Mouse (Mus musculus) olfactory bulb, adult 2 months (tissue): ENCODE data around the gene Styx. TPM values are rescaled to one million over a fixed set of nuclear protein-coding genes. Genes with fewer than 3 reads are reported as not detected.

Experiments used
- H3K27ac ChIP-seq: fragments of 200-500 bp; 2 replicates; pipeline ENCODE4 v1.5.1; 2012; ENCODE audit warnings: low read depth, low read length; ENCODE audit not compliant: insufficient read depth
- H3K4me1 ChIP-seq: fragments of 200-500 bp; 2 replicates; pipeline ENCODE4 v1.6.1; 2012; ENCODE audit warnings: low read length; ENCODE audit not compliant: control insufficient read depth, insufficient read depth
- H3K4me3 ChIP-seq: fragments of 200-500 bp; 2 replicates; pipeline ENCODE4 v1.5.1; 2012; ENCODE audit warnings: mild to moderate bottlenecking, low read depth, low read length, moderate library complexity; ENCODE audit not compliant: insufficient read depth
- CTCF ChIP-seq: fragments of 200-500 bp; IDR thresholded peaks from 2 replicates; pipeline ENCODE4 v1.5.1; 2012; ENCODE audit warnings: low read depth, mild to moderate bottlenecking, low read length, moderate library complexity; ENCODE audit not compliant: insufficient read depth
- POLR2A ChIP-seq: fragments of 200-500 bp; IDR thresholded peaks from 2 replicates; pipeline ENCODE4 v1.6.1; 2012; ENCODE audit warnings: mild to moderate bottlenecking, low read depth, low read length, moderate library complexity; ENCODE audit not compliant: insufficient read depth
- WGBS: fragments of 180-500 bp; shearing (Covaris S2); methylation state at CpG from one replicate; pipeline ENCODE4 v1.1.7; 2018; 5-methylcytosine and 5-hydroxymethylcytosine counted together
- polyA plus RNA-seq: library from polyadenylated mRNA; stranded (reverse); fragments of >200 nt; gene quantifications from 2 replicates; pipeline ENCODE4 v1.2.4, GENCODE M21; 2012; ENCODE audit warnings: low replicate concordance; ENCODE audit not compliant: missing spikeins, insufficient read depth, insufficient read length

The Styx gene
- polyA plus RNA-seq, 1 experiment: not detected

DNA sequence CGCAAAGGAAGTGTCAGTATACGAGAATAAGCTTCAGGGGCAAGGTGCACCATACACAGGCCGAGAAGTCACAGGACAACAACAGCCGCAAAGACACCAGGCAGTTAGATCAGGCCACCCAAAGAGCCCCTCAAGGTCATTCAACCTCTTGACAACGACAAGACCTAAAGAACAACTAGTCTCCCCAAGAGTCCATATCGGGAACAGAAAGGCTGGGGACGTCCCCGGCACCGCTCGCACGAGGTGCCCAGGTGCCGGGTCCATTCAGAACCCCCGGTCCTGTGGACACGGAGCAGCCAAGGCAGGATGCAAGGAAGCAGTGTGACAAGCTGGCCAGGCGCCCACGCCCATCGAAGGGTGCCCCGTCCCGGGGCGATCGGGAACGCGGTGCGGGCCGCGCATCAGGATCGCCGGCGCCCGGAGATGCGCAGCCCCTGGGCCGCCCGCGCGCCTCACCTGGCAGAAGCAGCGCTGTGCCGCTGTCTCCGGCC, 32.9 kb upstream of the Styx start:
- peaks cover 6% of the 10 kb centered on the region; the same call in 1 of the 2 replicates for H3K4me1 ChIP-seq
- TF ChIP-seq POLR2A (no peak), CTCF (no peak)
- under 1% methylated on average over 38 of the region's 38 CpGs for WGBS
- H3K4me3 ChIP-seq: peak overlapping the region; percentile 89
- H3K27ac ChIP-seq: peak overlapping the region; percentile 62

DNA sequence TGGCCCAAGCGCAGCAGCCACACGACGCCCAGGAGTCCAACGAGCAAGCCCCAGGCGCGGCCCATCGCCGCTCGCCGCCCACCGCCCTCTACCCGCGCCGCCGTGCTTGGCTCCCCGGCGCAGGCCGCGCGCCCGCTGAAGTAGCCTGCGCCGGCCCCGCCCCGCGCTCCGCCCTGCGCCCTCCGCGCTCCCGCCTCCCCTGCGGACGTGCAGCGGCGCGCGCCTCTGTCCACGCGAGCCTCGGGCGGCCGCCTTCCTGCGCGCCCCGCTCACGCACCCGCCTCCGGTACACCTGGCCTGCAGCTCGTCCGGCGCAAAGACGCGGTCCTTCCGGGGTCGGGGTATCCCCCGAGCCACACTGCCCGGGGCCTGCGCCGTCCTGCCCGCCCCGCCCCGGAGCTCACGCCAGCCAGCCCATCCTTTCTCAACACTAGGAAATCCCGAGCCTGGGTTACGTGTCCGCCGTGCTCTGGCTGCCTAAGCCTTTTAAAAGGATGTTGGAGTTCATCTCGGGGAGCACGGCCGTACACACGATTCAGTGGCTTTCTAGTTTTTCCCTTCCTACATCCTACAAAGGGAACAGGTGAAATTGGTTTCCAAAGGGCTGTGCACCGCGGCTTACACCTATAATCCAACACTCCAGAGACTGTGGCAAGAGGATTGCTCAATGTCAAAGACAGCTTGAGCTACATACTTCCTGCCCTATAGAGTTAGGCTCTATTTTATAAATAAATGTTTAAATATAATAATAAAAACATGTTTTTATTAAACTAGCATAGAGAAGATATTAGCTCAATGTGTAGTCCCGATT, 32.3 kb upstream of the Styx start, which contains the start of gene Ero1l:
Gene Ero1l (minus strand): TSS at position 346 of the 811 bp plus-strand sequence.
- 1% methylated on average over 70 of the region's 74 CpGs for WGBS
- TF ChIP-seq POLR2A (peak; percentile 92), CTCF (no peak)
- H3K4me1 ChIP-seq: peaks cover 6% of the 10 kb centered on the region; the same call in 1 of the 2 replicates
- H3K4me3 ChIP-seq: peak within 1 kb of the TSS; percentile 89
- H3K27ac ChIP-seq: peak within 1 kb of the TSS; percentile 62

DNA sequence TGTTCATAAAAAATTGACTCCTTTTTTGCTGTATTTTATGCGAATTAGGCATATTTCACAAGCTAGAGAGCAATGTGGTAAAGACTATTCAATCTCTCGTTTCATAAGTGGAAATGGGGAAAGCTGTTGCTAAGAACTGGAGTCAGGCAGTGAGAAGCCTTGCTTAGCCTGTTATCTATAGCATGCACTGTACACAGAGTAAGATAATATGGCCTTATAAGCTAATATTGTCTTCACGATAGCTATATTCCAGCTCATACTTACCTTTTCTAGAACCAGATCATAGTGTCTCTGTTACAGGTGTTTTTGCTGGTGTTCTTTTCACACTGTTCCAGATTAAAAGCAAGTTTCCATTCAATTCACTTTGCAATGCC, 31.7 kb upstream of the Styx start:
- 58% methylated on average over 3 of the region's 3 CpGs for WGBS
- TF ChIP-seq CTCF (no peak), POLR2A (no peak)
- H3K4me1 ChIP-seq: peaks cover 6% of the 10 kb centered on the region; the same call in 1 of the 2 replicates
- no peak overlapping the region for H3K27ac ChIP-seq
- H3K4me3 ChIP-seq: no peak overlapping the region

DNA sequence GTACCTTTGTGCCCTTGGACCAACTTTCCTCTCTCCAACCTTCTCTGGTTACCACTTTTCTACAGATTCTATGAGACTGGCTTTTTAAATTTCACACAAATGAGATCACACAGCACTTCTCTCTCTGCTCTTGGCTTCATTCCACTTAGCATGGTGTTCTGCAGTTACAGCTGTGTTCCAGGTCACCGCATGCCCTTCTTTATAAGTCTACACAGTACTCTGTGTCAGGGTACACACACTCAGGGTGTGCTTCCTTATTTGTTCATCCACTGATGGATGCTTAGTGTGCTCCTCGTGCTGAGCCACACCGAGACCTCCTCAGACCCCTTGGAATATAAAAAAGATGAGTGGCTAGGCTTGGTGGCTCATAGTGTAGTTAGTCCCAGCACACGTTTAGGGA, 30.8 kb upstream of the Styx start:
- no peak overlapping the region for H3K4me3 ChIP-seq
- no peak overlapping the region for H3K27ac ChIP-seq
- TF ChIP-seq POLR2A: no peak
- WGBS: 83% methylated on average over 4 of the region's 4 CpGs
- H3K4me1 ChIP-seq: peaks cover 6% of the 10 kb centered on the region; the same call in 1 of the 2 replicates

DNA sequence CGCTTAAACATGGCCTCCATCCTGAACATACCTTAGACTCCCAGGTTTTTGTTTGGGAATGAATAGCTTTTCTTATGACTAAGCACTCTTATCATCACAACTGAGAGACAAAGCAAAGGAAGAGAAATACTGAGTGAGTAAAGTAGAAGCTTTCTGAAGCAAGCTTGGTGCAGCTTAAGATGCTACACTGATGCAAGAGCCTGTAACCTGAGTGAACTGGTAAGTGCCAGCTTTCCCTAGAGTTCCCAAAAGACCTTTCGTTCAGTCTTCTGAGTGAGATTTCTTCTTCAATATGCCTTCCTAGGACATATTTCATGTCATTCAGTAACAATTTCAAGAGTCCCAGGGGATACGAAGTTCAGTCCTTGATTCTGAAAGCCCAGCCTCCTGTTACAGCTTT, 29.8 kb upstream of the Styx start:
- TF ChIP-seq CTCF: no peak
- TF ChIP-seq POLR2A: no peak
- Histone ChIP-seq H3K27ac (no peak overlapping the region), H3K4me3 (no peak overlapping the region), H3K4me1 (peaks cover 5% of the 10 kb centered on the region; the same call in 1 of the 2 replicates)
- WGBS: 89% methylated on average over 3 of the region's 3 CpGs

DNA sequence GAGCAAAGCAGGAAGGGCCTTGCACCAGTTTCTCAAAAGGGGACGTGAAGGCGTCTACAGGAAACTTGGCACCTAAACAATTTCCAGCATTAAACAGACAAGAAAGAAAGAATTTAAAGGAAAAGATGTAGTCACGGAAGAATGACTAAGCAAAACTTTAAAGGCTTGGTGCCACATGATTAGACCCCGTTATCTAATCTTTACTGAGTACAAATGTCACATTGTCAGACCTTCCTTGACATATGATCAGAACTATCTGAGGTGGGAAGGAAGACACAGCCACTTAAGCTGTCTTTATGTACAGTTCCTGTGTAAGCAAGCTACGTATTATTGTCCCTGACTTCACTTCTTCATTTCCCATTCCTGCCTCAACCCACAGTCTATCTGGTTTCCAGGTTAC, 29.3 kb upstream of the Styx start:
- Histone ChIP-seq H3K4me3 (no peak overlapping the region), H3K4me1 (peaks cover 3% of the 10 kb centered on the region; the same call in 1 of the 2 replicates), H3K27ac (no peak overlapping the region)
- TF ChIP-seq POLR2A (no peak), CTCF (no peak)
- 67% methylated on average over 5 of the region's 5 CpGs for WGBS

DNA sequence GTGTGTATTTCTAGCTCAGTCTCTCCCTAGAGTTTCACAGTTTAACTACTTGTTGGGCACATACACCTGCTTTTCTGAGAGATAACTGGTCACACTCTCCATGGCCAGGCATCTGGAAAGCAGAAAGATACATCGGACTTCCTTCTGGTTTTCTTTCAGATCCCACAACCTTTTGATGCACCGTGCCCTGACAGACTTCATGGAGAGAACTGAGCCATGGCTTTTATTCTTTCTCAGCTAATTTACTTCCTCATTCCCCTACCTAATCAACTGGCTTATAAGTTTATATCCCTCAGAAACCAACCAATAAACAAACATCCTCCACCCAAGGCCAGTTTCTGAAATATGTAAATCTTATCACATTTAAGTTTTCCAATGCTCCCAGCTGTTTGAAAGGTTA, 28.4 kb upstream of the Styx start:
- H3K27ac ChIP-seq: no peak overlapping the region
- no peaks in the 10 kb centered on the region for H3K4me1 ChIP-seq
- no peak overlapping the region for H3K4me3 ChIP-seq
- 85% methylated on average over 2 of the region's 2 CpGs for WGBS
- no peak for TF ChIP-seq POLR2A
- no peak for TF ChIP-seq CTCF

DNA sequence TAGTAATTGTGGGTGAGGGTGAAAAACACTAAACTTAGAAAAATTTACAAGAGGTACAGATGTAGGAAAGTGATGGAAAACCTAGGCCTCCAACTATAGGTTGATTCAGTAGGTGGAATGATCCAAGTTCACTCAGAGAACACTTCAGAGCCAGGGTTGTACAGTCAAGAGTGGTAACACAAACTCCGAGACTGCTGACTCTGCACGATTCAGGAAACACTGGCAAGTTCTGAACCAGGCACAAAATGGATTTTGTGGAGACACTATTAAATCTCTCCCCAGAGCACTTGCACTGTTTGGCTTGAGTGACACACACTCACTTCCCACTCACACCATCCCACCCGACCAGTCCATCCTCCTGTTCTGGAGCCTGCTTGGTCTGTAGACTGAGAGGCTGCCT, 27.6 kb upstream of the Styx start:
- TF ChIP-seq POLR2A (no peak), CTCF (no peak)
- Histone ChIP-seq H3K4me1 (no peaks in the 10 kb centered on the region), H3K4me3 (no peak overlapping the region), H3K27ac (no peak overlapping the region)
- 92% methylated on average over 3 of the region's 3 CpGs for WGBS

DNA sequence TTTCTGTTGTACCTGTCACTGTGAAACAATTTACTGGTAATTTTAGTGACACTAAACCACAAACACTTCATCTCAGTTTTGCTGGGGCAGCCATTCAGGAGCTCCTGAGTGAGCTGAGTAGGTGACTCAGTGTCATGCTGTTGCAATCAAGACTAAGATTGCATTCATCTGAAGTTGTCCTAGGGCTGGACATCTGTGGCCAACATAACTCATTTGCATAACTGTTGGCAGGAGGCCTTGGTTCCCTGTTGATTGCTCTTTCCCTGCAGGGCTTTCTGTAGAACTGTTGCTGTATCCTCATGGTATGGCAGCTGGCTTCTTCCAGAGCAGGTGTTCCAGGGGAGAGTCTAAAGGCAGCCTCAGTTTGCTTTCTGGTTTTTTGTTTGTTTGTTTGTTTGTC, 25.4 kb upstream of the Styx start:
- no peaks in the 10 kb centered on the region for H3K4me1 ChIP-seq
- no peak for TF ChIP-seq POLR2A
- TF ChIP-seq CTCF: no peak
- no peak overlapping the region for H3K27ac ChIP-seq
- no peak overlapping the region for H3K4me3 ChIP-seq
